ENCODE assay signal across 8 mouse cellular contexts in genomic region chr16:9994951-9995813, GRCm38 (mm10). TPM values are rescaled to one million over a fixed set of nuclear protein-coding genes. Genes with fewer than 3 reads are reported as not detected.
DNase-seq lines count a peak whose midpoint lies in the region; ATAC-seq and TF ChIP-seq lines count a peak whose summit lies in the region.

TSS of gene Grin2a (minus strand) at chr16:9995560.

- no peak for ATAC-seq in intestine, embryonic 15.5 days
- ATAC-seq in midbrain, embryonic 11.5 days (ENCODE audit: low FRiP score) = peak; percentile 25

- under 1% methylated on average over 69 of the region's 69 CpGs for WGBS in embryonic facial prominence, embryonic 10.5 days
- 1% methylated on average over 69 of the region's 69 CpGs for WGBS in intestine, embryonic 15.5 days
- under 1% methylated on average over 69 of the region's 69 CpGs for WGBS in midbrain, embryonic 11.5 days

- peak within 1 kb of the TSS; percentile 33 for H3K4me3 ChIP-seq in ES-Bruce4 (ENCODE audit: low read depth, low read length)
- peak within 1 kb of the TSS; percentile 62 for H3K4me3 ChIP-seq in embryonic facial prominence, embryonic 10.5 days
- peak within 1 kb of the TSS; percentile 27 for H3K4me3 ChIP-seq in intestine, embryonic 15.5 days (replicated peaks)
- peak within 1 kb of the TSS; percentile 35 for H3K4me3 ChIP-seq in midbrain, embryonic 11.5 days (ENCODE audit: low read depth, low read length)

- no peak within 1 kb of the TSS for H3K27ac ChIP-seq in ES-Bruce4 (ENCODE audit: insufficient read depth, low read length)
- H3K27ac ChIP-seq in embryonic facial prominence, embryonic 10.5 days (replicated peaks) = 0 out of 2 replicates have a peak within 1 kb of the TSS, but pooled peaks have one; percentile 3
- H3K27ac ChIP-seq in intestine, embryonic 15.5 days = no peak within 1 kb of the TSS
- H3K27ac ChIP-seq in midbrain, embryonic 11.5 days (ENCODE audit: low read depth, low read length) = no peak within 1 kb of the TSS

- peak within 1 kb of the TSS; percentile 17 for H3K9ac ChIP-seq in ES-Bruce4 (ENCODE audit: low read depth, poor library complexity, severe bottlenecking)
- no peak within 1 kb of the TSS for H3K9ac ChIP-seq in intestine, embryonic 15.5 days
- peak within 1 kb of the TSS; percentile 41 for H3K9ac ChIP-seq in midbrain, embryonic 11.5 days (ENCODE audit: low read length)

- DNase-seq in adrenal gland, postnatal 10 days = peak; percentile 50
- no peak for DNase-seq in adrenal gland, postnatal 4 days (ENCODE audit: low spot score in 2 of 2)
- peak; percentile 62 for DNase-seq in embryonic facial prominence, embryonic 10.5 days (ENCODE audit: low spot score)
- DNase-seq in midbrain, embryonic 11.5 days (ENCODE audit: low spot score, missing footprints) = peak; percentile 95
- DNase-seq in urinary bladder, adult 2 months (ENCODE audit: low spot score) = no peak
- no peak for DNase-seq in spleen, postnatal 14 days (ENCODE audit: low spot score in 2 of 2)

- TF ChIP-seq CTCF in ES-Bruce4 (IDR thresholded peaks at IDR 0.05; ENCODE audit: low read depth, low read length) = no peak

- peak within 1 kb of the TSS; percentile 62 for H3K4me2 ChIP-seq in intestine, embryonic 15.5 days (replicated peaks)
- H3K4me2 ChIP-seq in midbrain, embryonic 11.5 days = peak within 1 kb of the TSS; percentile 71

- no peak for TF ChIP-seq EP300 in ES-Bruce4 (IDR thresholded peaks at IDR 0.05; ENCODE audit: insufficient read depth, low read depth, low read length)

- no peaks in the 10 kb centered on the region for H3K36me3 ChIP-seq in ES-Bruce4 (ENCODE audit: control insufficient read depth, insufficient read depth, low read length, poor library complexity, severe bottlenecking)
- H3K36me3 ChIP-seq in embryonic facial prominence, embryonic 10.5 days (replicated peaks) = no peaks in the 10 kb centered on the region
- H3K36me3 ChIP-seq in intestine, embryonic 15.5 days = no peaks in the 10 kb centered on the region
- no peaks in the 10 kb centered on the region for H3K36me3 ChIP-seq in midbrain, embryonic 11.5 days (ENCODE audit: control insufficient read depth, insufficient read depth, low read length)

- H3K4me1 ChIP-seq in ES-Bruce4 (ENCODE audit: control insufficient read depth, insufficient read depth, low read length) = no peaks in the 10 kb centered on the region
- H3K4me1 ChIP-seq in embryonic facial prominence, embryonic 10.5 days = peaks cover 40% of the 10 kb centered on the region
- no peaks in the 10 kb centered on the region; the same call in 1 of the 2 replicates for H3K4me1 ChIP-seq in intestine, embryonic 15.5 days (replicated peaks)
- peaks cover 20% of the 10 kb centered on the region for H3K4me1 ChIP-seq in midbrain, embryonic 11.5 days (ENCODE audit: control insufficient read depth, insufficient read depth, low read length)

- H3K27me3 ChIP-seq in ES-Bruce4 (ENCODE audit: control insufficient read depth, insufficient read depth, low read length, poor library complexity, severe bottlenecking) = peaks cover 8% of the 10 kb centered on the region
- H3K27me3 ChIP-seq in embryonic facial prominence, embryonic 10.5 days (replicated peaks; ENCODE audit: low read depth, poor library complexity, severe bottlenecking) = peaks cover 71% of the 10 kb centered on the region
- peaks cover 62% of the 10 kb centered on the region for H3K27me3 ChIP-seq in intestine, embryonic 15.5 days (replicated peaks)
- peaks cover 45% of the 10 kb centered on the region for H3K27me3 ChIP-seq in midbrain, embryonic 11.5 days (ENCODE audit: control insufficient read depth, insufficient read depth, low read length)

- TF ChIP-seq POLR2A in ES-Bruce4 (IDR thresholded peaks at IDR 0.05; ENCODE audit: insufficient read depth, low read length) = no peak

- H3K9me3 ChIP-seq in ES-Bruce4 (replicated peaks; ENCODE audit: control insufficient read depth, insufficient read depth, low read length, poor library complexity, severe bottlenecking) = no peaks in the 10 kb centered on the region
- no peaks in the 10 kb centered on the region for H3K9me3 ChIP-seq in embryonic facial prominence, embryonic 10.5 days
- H3K9me3 ChIP-seq in intestine, embryonic 15.5 days = no peaks in the 10 kb centered on the region
- H3K9me3 ChIP-seq in midbrain, embryonic 11.5 days (ENCODE audit: control insufficient read depth, low read length) = no peaks in the 10 kb centered on the region

RNA-seq across cellular contexts. Expression of gene Grin2a, which starts in this region (rescaled TPM):
- 1 to 10 TPM in 1 of 2 experiments, under 1 TPM in 1; 0.69 to 1.5 TPM for total RNA-seq in adrenal gland, postnatal 10 days (2021)
- total RNA-seq in adrenal gland, postnatal 4 days (2021) = 1 to 10 TPM; 2.9 TPM
- polyA plus RNA-seq in ES-Bruce4 (2011; ENCODE audit: insufficient read depth, insufficient read length, low read depth, missing spikeins) = 0.37 and 0.39 TPM in 2 replicates
- polyA plus RNA-seq in embryonic facial prominence, embryonic 10.5 days (2016; fragmentation: Nextera tagmentation; extraction: Ambion mirVana) = 0.57 and 0.72 TPM in 2 replicates
- polyA plus RNA-seq in intestine, embryonic 15.5 days (2015; fragmentation: Nextera tagmentation; extraction: Ambion mirVana) = 0.18 and 0.34 TPM in 2 replicates
- polyA plus RNA-seq in midbrain, embryonic 11.5 days (2014; fragmentation: Nextera tagmentation; extraction: Ambion mirVana) = 0.33 and 0.44 TPM in 2 replicates
- polyA plus RNA-seq in urinary bladder, adult 2 months (2012; rRNA removed) = 0.06 and 0.09 TPM in 2 replicates

Comparison
In these comparisons a context has a peak if more than half of its experiments do, and no peak if none do; other contexts are left out.
1. Peak in DNase-seq, H3K4me3 ChIP-seq and H3K27ac ChIP-seq in embryonic facial prominence, embryonic 10.5 days; RNA of the gene not detected or under 1 TPM.
2. Peak in DNase-seq, ATAC-seq, H3K4me3 ChIP-seq, H3K9ac ChIP-seq and H3K4me2 ChIP-seq in midbrain, embryonic 11.5 days; RNA of the gene not detected or under 1 TPM.